Mouse (Mus musculus) forebrain, embryonic 16.5 days (tissue): ENCODE data around the gene Samd4b. TPM values are rescaled to one million over a fixed set of nuclear protein-coding genes. Genes with fewer than 3 reads are reported as not detected.

ENCODE experiments used
- ATAC-seq: fragments of 200-750 bp; cut with Nextera tagmentation; 2 replicates; pipeline ENCODE4 v1.8.0; 2017; ENCODE audit warnings: mild to moderate bottlenecking, moderate library complexity
- H3K27ac ChIP-seq: fragments of 300-500 bp; sonication (generic); 2 replicates; pipeline ENCODE4 v1.5.1; 2014; ENCODE audit warnings: low read length, control low read depth
- H3K27me3 ChIP-seq: fragments of 300-500 bp; sonication (generic); replicated peaks from 2 replicates; pipeline ENCODE4 v1.6.1; 2014; ENCODE audit warnings: low read length; ENCODE audit not compliant: control insufficient read depth, insufficient read depth
- H3K36me3 ChIP-seq: fragments of 300-500 bp; sonication (generic); 2 replicates; pipeline ENCODE4 v1.6.1; 2014; ENCODE audit not compliant: control insufficient read depth, insufficient read depth
- H3K4me1 ChIP-seq: fragments of 300-500 bp; sonication (generic); replicated peaks from 2 replicates; pipeline ENCODE4 v1.6.1; 2014; ENCODE audit warnings: low read length; ENCODE audit not compliant: control insufficient read depth, insufficient read depth
- H3K4me2 ChIP-seq: fragments of 300-500 bp; sonication (generic); 2 replicates; pipeline ENCODE4 v1.6.1; 2014; ENCODE audit warnings: mild to moderate bottlenecking, low read length, control low read depth
- H3K4me3 ChIP-seq: fragments of 300-500 bp; sonication (generic); replicated peaks from 2 replicates; pipeline ENCODE4 v1.5.1; 2014; ENCODE audit warnings: mild to moderate bottlenecking, low read length, control low read depth
- H3K9ac ChIP-seq: fragments of 300-500 bp; sonication (generic); replicated peaks from 2 replicates; pipeline ENCODE4 v1.6.1; 2014; ENCODE audit warnings: low read depth, low read length, control low read depth
- H3K9me3 ChIP-seq: fragments of 300-500 bp; sonication (generic); 2 replicates; pipeline ENCODE4 v1.6.1; 2016; ENCODE audit warnings: low read length; ENCODE audit not compliant: control insufficient read depth
- WGBS: fragments of 180-500 bp; shearing (Covaris S2); extraction: QIAGEN DNeasy Blood & Tissue Kit; methylation state at CpG from one replicate; pipeline ENCODE4 v1.1.7; 2014; 5-methylcytosine and 5-hydroxymethylcytosine counted together
- polyA plus RNA-seq: library from polyadenylated mRNA; unstranded; fragments of >200 nt; fragmentation: Nextera tagmentation; extraction: Ambion mirVana; gene quantifications from 2 replicates; pipeline ENCODE4 v1.2.1, GENCODE M21; 2015

Gene Samd4b
- polyA plus RNA-seq, 1 experiment from 2014 or later = 25.3 TPM

- 91% methylated on average over 10 of the region's 10 CpGs for WGBS
- H3K27me3 ChIP-seq = no peaks in the 10 kb centered on the region
- H3K4me2 ChIP-seq = no peak overlapping the region
- H3K9me3 ChIP-seq = no peaks in the 10 kb centered on the region
- no peak overlapping the region for H3K4me3 ChIP-seq
- no peak for ATAC-seq
- H3K4me1 ChIP-seq = peaks cover 3% of the 10 kb centered on the region
- H3K9ac ChIP-seq = no peak overlapping the region
- H3K36me3 ChIP-seq = peaks cover 21% of the 10 kb centered on the region
- H3K27ac ChIP-seq = no peak overlapping the region
These were observed 238.1 kb downstream of the Samd4b start for GRCm38 (mm10) chr7:28359854-28360253.

GRCm38 (mm10) chr7:28358431-28358830, 239.5 kb downstream of the Samd4b start:
- Histone ChIP-seq H3K36me3 (peaks cover 20% of the 10 kb centered on the region), H3K4me2 (no peak overlapping the region), H3K4me1 (peaks cover 3% of the 10 kb centered on the region), H3K27me3 (no peaks in the 10 kb centered on the region), H3K4me3 (no peak overlapping the region), H3K27ac (no peak overlapping the region), H3K9ac (no peak overlapping the region), H3K9me3 (no peaks in the 10 kb centered on the region)
- ATAC-seq = no peak
- 47% methylated on average over 7 of the region's 7 CpGs for WGBS

GRCm38 (mm10) chr7:28357984-28358383, 240.0 kb downstream of the Samd4b start:
- H3K27ac ChIP-seq = no peak overlapping the region; the same call in 1 of the 2 replicates
- no peak for ATAC-seq

GRCm38 (mm10) chr7:28356981-28357380, 241.0 kb downstream of the Samd4b start:
- Histone ChIP-seq H3K4me1 (peaks cover 3% of the 10 kb centered on the region), H3K9ac (no peak overlapping the region), H3K27ac (no peak overlapping the region), H3K4me3 (no peak overlapping the region), H3K36me3 (peaks cover 18% of the 10 kb centered on the region), H3K4me2 (no peak overlapping the region), H3K27me3 (no peaks in the 10 kb centered on the region), H3K9me3 (no peaks in the 10 kb centered on the region)
- ATAC-seq = no peak; the same call in 1 of the 2 replicates
- WGBS = 1% methylated on average over 5 of the region's 5 CpGs

More at GRCm38 (mm10) chr7:28357984-28358383, 240.0 kb downstream of the Samd4b start:
- no peak overlapping the region for H3K4me3 ChIP-seq
- H3K4me1 ChIP-seq = peaks cover 3% of the 10 kb centered on the region
- no peak overlapping the region for H3K4me2 ChIP-seq
- WGBS = 1% methylated on average over 5 of the region's 5 CpGs
- no peaks in the 10 kb centered on the region for H3K27me3 ChIP-seq
- peak overlapping the region; percentile 1; the same call in 1 of the 2 replicates for H3K9ac ChIP-seq
- no peaks in the 10 kb centered on the region for H3K9me3 ChIP-seq
- H3K36me3 ChIP-seq = peaks cover 24% of the 10 kb centered on the region

- 86% methylated on average over 3 of the region's 3 CpGs for WGBS
- no peak overlapping the region for H3K4me3 ChIP-seq
- peaks cover 14% of the 10 kb centered on the region for H3K36me3 ChIP-seq
- no peaks in the 10 kb centered on the region for H3K27me3 ChIP-seq
- no peak overlapping the region for H3K9ac ChIP-seq
- H3K9me3 ChIP-seq = no peaks in the 10 kb centered on the region
- no peak overlapping the region for H3K4me2 ChIP-seq
- peaks cover 11% of the 10 kb centered on the region for H3K4me1 ChIP-seq
- ATAC-seq = no peak
- H3K27ac ChIP-seq = no peak overlapping the region
These were observed 242.7 kb downstream of the Samd4b start for GRCm38 (mm10) chr7:28355221-28355620.

GRCm38 (mm10) chr7:28354596-28354995, 243.3 kb downstream of the Samd4b start:
- Histone ChIP-seq H3K9me3 (no peaks in the 10 kb centered on the region), H3K36me3 (peaks cover 12% of the 10 kb centered on the region), H3K4me3 (no peak overlapping the region), H3K4me2 (no peak overlapping the region), H3K27me3 (no peaks in the 10 kb centered on the region), H3K4me1 (peaks cover 17% of the 10 kb centered on the region), H3K9ac (no peak overlapping the region), H3K27ac (no peak overlapping the region)
- ATAC-seq = no peak
- 88% methylated on average over 3 of the region's 3 CpGs for WGBS

- H3K4me3 ChIP-seq = no peak overlapping the region
- 91% methylated on average over 3 of the region's 3 CpGs for WGBS
- no peak overlapping the region for H3K9ac ChIP-seq
- ATAC-seq = no peak
- no peak overlapping the region for H3K4me2 ChIP-seq
- H3K4me1 ChIP-seq = peaks cover 18% of the 10 kb centered on the region
- H3K9me3 ChIP-seq = no peaks in the 10 kb centered on the region
- peaks cover 11% of the 10 kb centered on the region for H3K36me3 ChIP-seq
- H3K27ac ChIP-seq = no peak overlapping the region
- H3K27me3 ChIP-seq = no peaks in the 10 kb centered on the region
These were observed 243.8 kb downstream of the Samd4b start for GRCm38 (mm10) chr7:28354113-28354581.

- WGBS = 100% methylated on average over 2 of the region's 2 CpGs
- Histone ChIP-seq H3K9ac (no peak overlapping the region), H3K9me3 (no peaks in the 10 kb centered on the region), H3K4me2 (no peak overlapping the region), H3K36me3 (peaks cover 11% of the 10 kb centered on the region), H3K4me3 (no peak overlapping the region), H3K27ac (no peak overlapping the region), H3K27me3 (no peaks in the 10 kb centered on the region), H3K4me1 (peaks cover 18% of the 10 kb centered on the region)
- ATAC-seq = no peak
These were observed 244.7 kb downstream of the Samd4b start for GRCm38 (mm10) chr7:28353267-28353666.

GRCm38 (mm10) chr7:28351676-28352191, 246.2 kb downstream of the Samd4b start:
- no peak overlapping the region for H3K27ac ChIP-seq
- peaks cover 11% of the 10 kb centered on the region for H3K36me3 ChIP-seq
- no peak for ATAC-seq
- peaks cover 15% of the 10 kb centered on the region for H3K4me1 ChIP-seq
- H3K9ac ChIP-seq = peak overlapping the region; percentile 94; the same call in 1 of the 2 replicates
- no peaks in the 10 kb centered on the region for H3K9me3 ChIP-seq
- H3K27me3 ChIP-seq = no peaks in the 10 kb centered on the region
- peak overlapping the region; percentile 86 for H3K4me2 ChIP-seq
- peak overlapping the region; percentile 86 for H3K4me3 ChIP-seq
- WGBS = 48% methylated on average over 4 of the region's 4 CpGs
